Mouse (Mus musculus) kidney, embryonic 14.5 days (tissue): ENCODE data around the gene Sox6. TPM values are rescaled to one million over a fixed set of nuclear protein-coding genes. Genes with fewer than 3 reads are reported as not detected.

Experiments
- ATAC-seq: fragments of 200-750 bp; cut with Nextera tagmentation; 2 replicates; pipeline ENCODE4 v1.8.0; 2017; ENCODE audit warnings: moderate number of reproducible peaks, mild to moderate bottlenecking, moderate TSS enrichment, moderate library complexity; ENCODE audit not compliant: low FRiP score, low TSS enrichment
- H3K27ac ChIP-seq: fragments of 300-500 bp; sonication (generic); 2 replicates; pipeline ENCODE4 v1.5.1; 2014; ENCODE audit warnings: low read depth, mild to moderate bottlenecking, low read length, moderate library complexity, mixed read lengths
- H3K27me3 ChIP-seq: fragments of 300-500 bp; sonication (generic); 2 replicates; pipeline ENCODE4 v1.6.1; 2014; ENCODE audit warnings: mild to moderate bottlenecking, low read length; ENCODE audit not compliant: control insufficient read depth, insufficient read depth
- H3K36me3 ChIP-seq: fragments of 300-500 bp; sonication (generic); 2 replicates; pipeline ENCODE4 v1.6.1; 2014; ENCODE audit warnings: low read length, mixed read lengths; ENCODE audit not compliant: control insufficient read depth, insufficient read depth
- H3K4me1 ChIP-seq: fragments of 300-500 bp; sonication (generic); 2 replicates; pipeline ENCODE4 v1.6.1; 2014; ENCODE audit warnings: low read length, mixed read lengths; ENCODE audit not compliant: control insufficient read depth, insufficient read depth
- H3K4me2 ChIP-seq: fragments of 300-500 bp; sonication (generic); replicated peaks from 2 replicates; pipeline ENCODE4 v1.6.1; 2014; ENCODE audit warnings: low read depth, mild to moderate bottlenecking, low read length
- H3K4me3 ChIP-seq: fragments of 300-500 bp; sonication (generic); 2 replicates; pipeline ENCODE4 v1.5.1; 2014; ENCODE audit warnings: mild to moderate bottlenecking, low read length
- H3K9ac ChIP-seq: fragments of 300-500 bp; sonication (generic); 2 replicates; pipeline ENCODE4 v1.6.1; 2014; ENCODE audit warnings: low read depth, mild to moderate bottlenecking, low read length, moderate library complexity
- H3K9me3 ChIP-seq: fragments of 300-500 bp; sonication (generic); 2 replicates; pipeline ENCODE4 v1.6.1; 2016; ENCODE audit warnings: low read length; ENCODE audit not compliant: control insufficient read depth
- WGBS: fragments of 180-500 bp; shearing (Covaris S2); extraction: QIAGEN DNeasy Blood & Tissue Kit; methylation state at CpG from one replicate; pipeline ENCODE4 v1.1.7; 2014; 5-methylcytosine and 5-hydroxymethylcytosine counted together
- polyA plus RNA-seq: library from polyadenylated mRNA; unstranded; fragments of >200 nt; fragmentation: Nextera tagmentation; extraction: Ambion mirVana; gene quantifications from 2 replicates; pipeline ENCODE4 v1.2.1, GENCODE M21; 2014

Gene Sox6
- polyA plus RNA-seq, 1 experiment from 2014 or later, result 15.1 TPM

GRCm38 (mm10) chr7:115864411-115864810 is 174.2 kb downstream of the Sox6 start:
- 59% methylated on average over 2 of the region's 2 CpGs for WGBS
- Histone ChIP-seq H3K4me3 (no peak overlapping the region), H3K9me3 (no peaks in the 10 kb centered on the region), H3K9ac (no peak overlapping the region), H3K36me3 (no peaks in the 10 kb centered on the region), H3K4me2 (no peak overlapping the region), H3K27ac (no peak overlapping the region), H3K4me1 (peaks cover 15% of the 10 kb centered on the region; the same call in 1 of the 2 replicates), H3K27me3 (no peaks in the 10 kb centered on the region)
- ATAC-seq, result no peak

GRCm38 (mm10) chr7:115859691-115860401 is 178.8 kb downstream of the Sox6 start:
- Histone ChIP-seq H3K27ac (no peak overlapping the region), H3K9me3 (no peaks in the 10 kb centered on the region), H3K4me1 (no peaks in the 10 kb centered on the region), H3K36me3 (no peaks in the 10 kb centered on the region), H3K9ac (no peak overlapping the region), H3K27me3 (no peaks in the 10 kb centered on the region), H3K4me2 (no peak overlapping the region), H3K4me3 (peak overlapping the region; percentile 19; the same call in 1 of the 2 replicates)
- WGBS, result 38% methylated on average over 9 of the region's 9 CpGs
- no peak for ATAC-seq

DNA sequence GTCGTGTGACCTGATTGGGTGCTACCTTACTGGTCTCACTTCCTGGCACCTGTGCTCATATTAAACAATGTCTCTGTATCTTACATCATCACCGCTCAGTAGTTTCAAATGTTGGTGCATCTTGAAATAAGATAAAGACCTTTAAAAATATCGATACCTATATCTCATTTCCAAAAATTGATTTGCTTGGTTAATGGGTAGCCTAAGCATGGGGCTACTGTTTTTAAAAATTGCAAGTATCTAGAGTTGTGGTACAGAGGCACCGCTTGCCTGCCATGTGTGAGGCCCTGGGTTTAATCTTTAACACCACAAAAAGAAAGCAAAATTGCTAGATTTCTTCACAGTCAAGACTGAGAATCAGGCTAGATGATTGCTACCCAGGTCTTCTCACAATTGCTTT is 187.5 kb downstream of the Sox6 start:
- no peak for ATAC-seq
- Histone ChIP-seq H3K4me2 (no peak overlapping the region), H3K4me3 (no peak overlapping the region), H3K27me3 (no peaks in the 10 kb centered on the region), H3K4me1 (no peaks in the 10 kb centered on the region), H3K27ac (no peak overlapping the region), H3K9ac (no peak overlapping the region), H3K36me3 (no peaks in the 10 kb centered on the region), H3K9me3 (no peaks in the 10 kb centered on the region)
- WGBS, result 84% methylated on average over 4 of the region's 4 CpGs

- no peak overlapping the region for H3K9ac ChIP-seq
- no peaks in the 10 kb centered on the region; the same call in 1 of the 2 replicates for H3K27me3 ChIP-seq
- no peaks in the 10 kb centered on the region for H3K9me3 ChIP-seq
- no peak overlapping the region for H3K27ac ChIP-seq
- ATAC-seq, result no peak
- H3K4me3 ChIP-seq, result no peak overlapping the region
- H3K4me2 ChIP-seq, result no peak overlapping the region
- no peaks in the 10 kb centered on the region for H3K4me1 ChIP-seq
- 92% methylated on average over 4 of the region's 4 CpGs for WGBS
- no peaks in the 10 kb centered on the region for H3K36me3 ChIP-seq
These were observed 192.7 kb downstream of the Sox6 start for GRCm38 (mm10) chr7:115845791-115846366.

DNA sequence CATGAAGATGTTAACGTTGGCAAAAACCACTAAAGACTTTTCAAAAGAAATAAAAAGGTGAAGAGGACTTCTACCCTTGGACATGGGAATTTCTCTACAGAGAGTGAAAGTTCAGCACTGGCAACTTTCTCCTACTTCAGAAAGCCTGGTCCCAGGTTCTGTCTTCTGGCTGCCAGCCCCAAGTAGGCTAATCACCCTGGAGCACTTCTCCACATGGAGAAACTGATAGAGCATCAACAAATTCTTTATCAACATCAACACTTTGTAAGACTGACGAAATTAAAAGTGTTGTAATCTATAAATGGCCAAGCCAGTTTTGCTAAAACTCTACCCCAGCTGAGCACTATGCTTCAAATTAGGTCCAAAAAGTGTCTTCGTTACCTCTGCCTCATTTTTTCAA is 193.7 kb downstream of the Sox6 start:
- no peak for ATAC-seq

DNA sequence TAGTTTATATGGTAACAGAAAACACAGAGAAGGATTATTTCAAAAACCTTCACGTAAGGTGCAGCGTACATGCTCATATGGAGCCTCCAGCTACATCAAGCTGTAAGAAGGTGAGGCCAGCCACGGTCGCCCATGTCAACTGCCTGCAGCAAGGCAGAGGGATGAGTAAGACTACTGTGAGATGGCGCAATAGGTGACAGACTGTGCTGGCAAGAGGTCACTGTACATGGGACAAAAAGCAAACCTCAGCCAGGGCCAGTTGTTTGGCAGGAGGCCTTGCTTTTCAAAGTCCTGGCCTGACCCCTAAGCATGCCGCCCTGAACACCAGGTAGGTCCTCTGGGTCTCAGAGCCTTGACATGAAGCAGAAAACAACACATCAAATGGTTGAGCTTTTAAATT is 194.2 kb downstream of the Sox6 start:
- H3K9me3 ChIP-seq, result no peaks in the 10 kb centered on the region
- no peak for ATAC-seq
- no peaks in the 10 kb centered on the region for H3K4me1 ChIP-seq
- H3K36me3 ChIP-seq, result no peaks in the 10 kb centered on the region
- no peak overlapping the region for H3K4me3 ChIP-seq
- H3K27me3 ChIP-seq, result no peaks in the 10 kb centered on the region; the same call in 1 of the 2 replicates
- no peak overlapping the region for H3K27ac ChIP-seq
- WGBS, result 93% methylated on average over 6 of the region's 6 CpGs
- H3K9ac ChIP-seq, result no peak overlapping the region
- H3K4me2 ChIP-seq, result no peak overlapping the region

More for the DNA sequence above, 193.7 kb downstream of the Sox6 start:
- Histone ChIP-seq H3K9me3 (no peaks in the 10 kb centered on the region), H3K4me3 (no peak overlapping the region), H3K27me3 (no peaks in the 10 kb centered on the region; the same call in 1 of the 2 replicates), H3K36me3 (no peaks in the 10 kb centered on the region), H3K9ac (no peak overlapping the region), H3K4me1 (no peaks in the 10 kb centered on the region), H3K4me2 (no peak overlapping the region), H3K27ac (no peak overlapping the region)
- 87% methylated on average over 3 of the region's 3 CpGs for WGBS

DNA sequence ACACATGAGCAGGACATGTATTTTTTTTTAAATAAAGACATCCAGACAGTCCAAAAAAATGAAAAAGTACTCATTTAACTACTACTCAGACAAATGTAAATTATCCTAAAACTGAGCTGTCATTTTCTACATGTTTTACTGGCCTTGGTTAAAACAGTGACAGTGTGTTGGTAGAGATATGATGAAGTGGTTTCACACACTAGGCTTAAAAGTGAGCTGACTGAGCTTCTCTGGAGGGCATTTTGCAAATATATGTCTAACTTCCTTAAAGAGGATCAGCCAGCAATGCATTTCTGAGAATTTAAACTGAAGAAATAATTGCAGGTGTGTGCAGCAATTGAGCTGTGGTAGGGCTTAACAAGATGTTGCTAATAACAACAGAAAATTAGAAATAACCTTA is 196.3 kb downstream of the Sox6 start:
- Histone ChIP-seq H3K4me1 (no peaks in the 10 kb centered on the region), H3K27ac (no peak overlapping the region), H3K36me3 (no peaks in the 10 kb centered on the region), H3K4me2 (no peak overlapping the region), H3K9ac (no peak overlapping the region), H3K27me3 (no peaks in the 10 kb centered on the region; the same call in 1 of the 2 replicates), H3K4me3 (no peak overlapping the region), H3K9me3 (no peaks in the 10 kb centered on the region)
- no peak for ATAC-seq

- Histone ChIP-seq H3K9ac (no peak overlapping the region), H3K36me3 (no peaks in the 10 kb centered on the region), H3K4me1 (no peaks in the 10 kb centered on the region), H3K9me3 (no peaks in the 10 kb centered on the region), H3K4me3 (no peak overlapping the region), H3K4me2 (no peak overlapping the region), H3K27ac (no peak overlapping the region), H3K27me3 (no peaks in the 10 kb centered on the region; the same call in 1 of the 2 replicates)
- ATAC-seq, result no peak
- WGBS, result 36% methylated on average over 3 of the region's 3 CpGs
These were observed 198.0 kb downstream of the Sox6 start for GRCm38 (mm10) chr7:115840613-115841012.

- 0 out of 2 replicates have a peak, but pooled peaks cover 4% of the 10 kb centered on the region for H3K4me1 ChIP-seq
- WGBS, result 82% methylated on average over 3 of the region's 3 CpGs
- no peaks in the 10 kb centered on the region for H3K27me3 ChIP-seq
- no peaks in the 10 kb centered on the region for H3K9me3 ChIP-seq
- H3K27ac ChIP-seq, result no peak overlapping the region
- no peak overlapping the region for H3K9ac ChIP-seq
- ATAC-seq, result no peak
- H3K4me2 ChIP-seq, result no peak overlapping the region
- H3K4me3 ChIP-seq, result no peak overlapping the region
- no peaks in the 10 kb centered on the region for H3K36me3 ChIP-seq
These were observed 203.6 kb downstream of the Sox6 start for GRCm38 (mm10) chr7:115835005-115835404.
